11 mouse cellular contexts compared by ENCODE assay signal in genomic region chr4:32518842-32519578, GRCm38 (mm10).
DNase-seq lines count a peak whose midpoint lies in the region; ATAC-seq and TF ChIP-seq lines count a peak whose summit lies in the region.
"Had no signal": no experiment of that assay in that cellular context is flagged by ENCODE, and none has a peak within 500 bp of the region (broad histone marks: within the 10 kb centered on the region; RNA-seq: fewer than 3 reads in every experiment).

No protein-coding gene starts in this region.

- H3K27me3 ChIP-seq in heart, adult 2 months (ENCODE audit: control insufficient read depth, insufficient read depth, low read length), result no peaks in the 10 kb centered on the region
- no peaks in the 10 kb centered on the region for H3K27me3 ChIP-seq in heart, embryonic 11.5 days (ENCODE audit: control insufficient read depth, insufficient read depth, low read length)
- no peaks in the 10 kb centered on the region for H3K27me3 ChIP-seq in forebrain, embryonic 15.5 days
- H3K27me3 ChIP-seq: neural tube, embryonic 13.5 days had no signal

- no peaks in the 10 kb centered on the region for H3K9me3 ChIP-seq in heart, embryonic 11.5 days (replicated peaks; ENCODE audit: control insufficient read depth, low read length)
- H3K9me3 ChIP-seq in forebrain, embryonic 15.5 days, result no peaks in the 10 kb centered on the region
- H3K9me3 ChIP-seq: neural tube, embryonic 13.5 days had no signal

- no peak for TF ChIP-seq POLR2A in heart, adult 2 months (IDR thresholded peaks at IDR 0.05; ENCODE audit: insufficient read depth, low read depth, low read length)

- TF ChIP-seq EP300 in heart, adult 2 months (IDR thresholded peaks at IDR 0.05; ENCODE audit: insufficient read depth, low read depth, low read length), result no peak

- H3K27ac ChIP-seq in heart, adult 2 months, result peak overlapping the region; percentile 4; the same call in 1 of the 2 replicates
- no peak overlapping the region for H3K27ac ChIP-seq in heart, embryonic 11.5 days (ENCODE audit: low read depth, low read length)
- H3K27ac ChIP-seq in forebrain, embryonic 15.5 days (replicated peaks), result peak overlapping the region; percentile 58
- H3K27ac ChIP-seq: neural tube, embryonic 13.5 days had no signal

- WGBS in heart, adult 2 months, result 48% methylated on average over 6 of the region's 6 CpGs
- 37% methylated on average over 6 of the region's 6 CpGs for WGBS in heart, embryonic 11.5 days (ENCODE audit: insufficient replicate concordance)
- WGBS in forebrain, embryonic 15.5 days, result 19% methylated on average over 6 of the region's 6 CpGs

- no peak for ATAC-seq in heart, embryonic 11.5 days (replicated peaks; ENCODE audit: insufficient number of reproducible peaks, low FRiP score, low TSS enrichment)
- ATAC-seq in forebrain, embryonic 15.5 days (replicated peaks), result peak; percentile 60
- ATAC-seq: CD4-positive, CD25-positive, alpha-beta regulatory T cell, adult 4 months had no signal

- peaks cover 5% of the 10 kb centered on the region for H3K4me1 ChIP-seq in heart, adult 2 months (ENCODE audit: control insufficient read depth, insufficient read depth, low read length)
- H3K4me1 ChIP-seq in heart, embryonic 11.5 days (ENCODE audit: control insufficient read depth, insufficient read depth, low read length), result peaks cover 32% of the 10 kb centered on the region
- peaks cover 57% of the 10 kb centered on the region for H3K4me1 ChIP-seq in forebrain, embryonic 15.5 days

- no peak overlapping the region for H3K9ac ChIP-seq in heart, adult 2 months (ENCODE audit: low read depth, low read length)
- H3K9ac ChIP-seq in heart, embryonic 11.5 days (ENCODE audit: low read depth, low read length), result no peak overlapping the region
- H3K9ac ChIP-seq in forebrain, embryonic 15.5 days (replicated peaks), result no peak overlapping the region
- H3K9ac ChIP-seq: neural tube, embryonic 13.5 days had no signal

- H3K4me2 ChIP-seq in heart, embryonic 11.5 days, result no peak overlapping the region
- no peak overlapping the region for H3K4me2 ChIP-seq in forebrain, embryonic 15.5 days (replicated peaks)
- H3K4me2 ChIP-seq: neural tube, embryonic 13.5 days had no signal

- intact Hi-C loops in heart, adult 2 months (cut with DNase I), result no loop called here

- no peak for DNase-seq in heart, adult 2 months
- DNase-seq in 3134 (ENCODE audit: extremely low read depth, insufficient read length, low spot score), result peak; percentile 43
- DNase-seq in lung, postnatal 10 days, result peak; percentile 78
- no peak for DNase-seq in layer of hippocampus, postnatal 25 days (ENCODE audit: extremely low spot score in 1 of 2, low spot score in 1 of 2)
- no peak for DNase-seq in frontal cortex, postnatal 10 days (ENCODE audit: low spot score in 2 of 2)
- DNase-seq in spleen, postnatal 10 days (ENCODE audit: low spot score in 2 of 2), result no peak
- DNase-seq: thymus, adult 2 months had no signal

- no peaks in the 10 kb centered on the region for H3K79me2 ChIP-seq in heart, adult 2 months (replicated peaks; ENCODE audit: control insufficient read depth, insufficient read depth, low read length)

- TF ChIP-seq CTCF in heart, adult 2 months (IDR thresholded peaks at IDR 0.05), result no peak

- H3K4me3 ChIP-seq in heart, adult 2 months, result no peak overlapping the region
- H3K4me3 ChIP-seq in heart, embryonic 11.5 days (ENCODE audit: low read depth, low read length), result no peak overlapping the region
- no peak overlapping the region for H3K4me3 ChIP-seq in forebrain, embryonic 15.5 days
- H3K4me3 ChIP-seq: neural tube, embryonic 13.5 days had no signal

- no peaks in the 10 kb centered on the region; the same call in 1 of the 2 replicates for H3K36me3 ChIP-seq in heart, adult 2 months (ENCODE audit: control insufficient read depth, insufficient read depth, low read length)
- no peaks in the 10 kb centered on the region for H3K36me3 ChIP-seq in heart, embryonic 11.5 days (ENCODE audit: control insufficient read depth, insufficient read depth, low read length)
- no peaks in the 10 kb centered on the region for H3K36me3 ChIP-seq in forebrain, embryonic 15.5 days
- H3K36me3 ChIP-seq: neural tube, embryonic 13.5 days had no signal

Comparison
In these comparisons a context has a peak if more than half of its experiments do, and no peak if none do; other contexts are left out.
1. DNase-seq: peak in 3134 (single experiment) and lung, postnatal 10 days (single experiment); none in heart, adult 2 months (0 of 2), layer of hippocampus, postnatal 25 days (0 of 2), frontal cortex, postnatal 10 days (0 of 2) and spleen, postnatal 10 days (0 of 2).